Mouse (Mus musculus): ENCODE results near the gene Ppp2r3a.
A peak's percentile ranks its signal among the peaks of the same experiment; 100 is the strongest.

- no peak for TF ChIP-seq POLR2A (IDR thresholded peaks at IDR 0.05; ENCODE audit: low read depth, low read length)
- peak; percentile 28; the same call in 1 of the 2 replicates for TF ChIP-seq CTCF (IDR thresholded peaks at IDR 0.05; ENCODE audit: extremely low read depth, insufficient read length, insufficient replicate concordance, low read depth, low read length)
Observed at GRCm38 (mm10) chr9:101204059-101204458, 47.5 kb downstream of the Ppp2r3a start.
